16 mouse cellular contexts compared by ENCODE assay signal in genomic region chr5:97953241-97953920, GRCm38 (mm10).
A peak's percentile ranks its signal among the peaks of the same experiment; 100 is the strongest.
DNase-seq lines count a peak whose midpoint lies in the region; ATAC-seq and TF ChIP-seq lines count a peak whose summit lies in the region.
"Had no signal": no experiment of that assay in that cellular context is flagged by ENCODE, and none has a peak within 500 bp of the region (broad histone marks: within the 10 kb centered on the region; RNA-seq: fewer than 3 reads in every experiment).

No protein-coding gene starts in this region.

- H3K9ac ChIP-seq in forebrain, embryonic 14.5 days (ENCODE audit: low read length), result no peak overlapping the region
- H3K9ac ChIP-seq in forebrain, embryonic 11.5 days (ENCODE audit: low read length), result no peak overlapping the region
- no peak overlapping the region for H3K9ac ChIP-seq in stomach, embryonic 15.5 days
- H3K9ac ChIP-seq in stomach, postnatal 0 days (ENCODE audit: low read length), result no peak overlapping the region
- H3K9ac ChIP-seq in kidney, embryonic 15.5 days, result no peak overlapping the region
- H3K9ac ChIP-seq: embryonic facial prominence, embryonic 12.5 days; heart, embryonic 13.5 days; liver, postnatal 0 days; neural tube, embryonic 12.5 days had no signal

- ATAC-seq in forebrain, embryonic 14.5 days, result peak; percentile 81
- ATAC-seq in forebrain, embryonic 11.5 days (replicated peaks; ENCODE audit: low FRiP score), result no peak
- peak; percentile 22; the same call in 1 of the 2 replicates for ATAC-seq in stomach, embryonic 15.5 days (ENCODE audit: insufficient read depth, low FRiP score, low read depth)
- no peak for ATAC-seq in stomach, postnatal 0 days (ENCODE audit: low FRiP score, low TSS enrichment)
- no peak for ATAC-seq in kidney, embryonic 15.5 days (replicated peaks; ENCODE audit: low FRiP score)
- ATAC-seq: liver, postnatal 0 days had no signal

- no peaks in the 10 kb centered on the region for H3K9me3 ChIP-seq in forebrain, embryonic 14.5 days (replicated peaks; ENCODE audit: control insufficient read depth, low read length)
- no peaks in the 10 kb centered on the region for H3K9me3 ChIP-seq in forebrain, embryonic 11.5 days (ENCODE audit: control insufficient read depth, low read length)
- H3K9me3 ChIP-seq in stomach, embryonic 15.5 days, result no peaks in the 10 kb centered on the region
- no peaks in the 10 kb centered on the region for H3K9me3 ChIP-seq in stomach, postnatal 0 days (ENCODE audit: control insufficient read depth, low read length)
- H3K9me3 ChIP-seq in kidney, embryonic 15.5 days (replicated peaks), result no peaks in the 10 kb centered on the region
- H3K9me3 ChIP-seq: embryonic facial prominence, embryonic 12.5 days; heart, embryonic 13.5 days; megakaryocyte, embryonic 14.5 days; neural tube, embryonic 12.5 days had no signal

- no peak overlapping the region for H3K4me2 ChIP-seq in forebrain, embryonic 14.5 days (ENCODE audit: low read length)
- H3K4me2 ChIP-seq in forebrain, embryonic 11.5 days (ENCODE audit: low read depth, low read length, severe bottlenecking), result no peak overlapping the region
- no peak overlapping the region for H3K4me2 ChIP-seq in stomach, embryonic 15.5 days
- H3K4me2 ChIP-seq in stomach, postnatal 0 days (replicated peaks; ENCODE audit: low read depth), result no peak overlapping the region
- no peak overlapping the region for H3K4me2 ChIP-seq in kidney, embryonic 15.5 days
- H3K4me2 ChIP-seq: embryonic facial prominence, embryonic 12.5 days; heart, embryonic 13.5 days; neural tube, embryonic 12.5 days had no signal

- 55% methylated on average over 11 of the region's 11 CpGs for WGBS in forebrain, embryonic 14.5 days
- WGBS in forebrain, embryonic 11.5 days, result 80% methylated on average over 11 of the region's 11 CpGs
- WGBS in stomach, embryonic 15.5 days, result 53% methylated on average over 11 of the region's 11 CpGs
- WGBS in stomach, postnatal 0 days, result 50% methylated on average over 11 of the region's 11 CpGs
- 85% methylated on average over 11 of the region's 11 CpGs for WGBS in kidney, embryonic 15.5 days

- TF ChIP-seq CTCF in stomach, postnatal 0 days (IDR thresholded peaks at IDR 0.05; ENCODE audit: low read depth), result no peak

- H3K4me1 ChIP-seq in forebrain, embryonic 14.5 days (ENCODE audit: control insufficient read depth, insufficient read depth, low read length), result no peaks in the 10 kb centered on the region
- no peaks in the 10 kb centered on the region for H3K4me1 ChIP-seq in forebrain, embryonic 11.5 days (replicated peaks; ENCODE audit: control insufficient read depth, insufficient read depth, low read length)
- H3K4me1 ChIP-seq in stomach, embryonic 15.5 days, result no peaks in the 10 kb centered on the region
- H3K4me1 ChIP-seq in stomach, postnatal 0 days (replicated peaks; ENCODE audit: control insufficient read depth, insufficient read depth), result no peaks in the 10 kb centered on the region
- no peaks in the 10 kb centered on the region for H3K4me1 ChIP-seq in kidney, embryonic 15.5 days
- H3K4me1 ChIP-seq: embryonic facial prominence, embryonic 12.5 days; heart, embryonic 13.5 days; megakaryocyte, embryonic 14.5 days; neural tube, embryonic 12.5 days had no signal

- no peak for TF ChIP-seq EP300 in stomach, postnatal 0 days (optimal IDR thresholded peaks at IDR 0.05)

- peak; percentile 88 for DNase-seq in forebrain, embryonic 14.5 days (ENCODE audit: low spot score)
- no peak for DNase-seq in forebrain, embryonic 11.5 days (ENCODE audit: low spot score)
- peak; percentile 7 to 22 for DNase-seq in left cerebral cortex, postnatal 14 days (ENCODE audit: low spot score in 2 of 2)
- DNase-seq in left cerebral cortex, postnatal 4 days, result no peak
- no peak for DNase-seq in stomach, postnatal 0 days (ENCODE audit: low spot score)
- DNase-seq: adrenal gland, postnatal 36 days; kidney, postnatal 10 days; liver, postnatal 0 days; spleen, adult 18-20 months; thymus, postnatal 25 days had no signal

- H3K36me3 ChIP-seq in forebrain, embryonic 14.5 days (ENCODE audit: control insufficient read depth, insufficient read depth, low read length), result no peaks in the 10 kb centered on the region
- no peaks in the 10 kb centered on the region for H3K36me3 ChIP-seq in forebrain, embryonic 11.5 days (ENCODE audit: control insufficient read depth, insufficient read depth, low read length)
- no peaks in the 10 kb centered on the region for H3K36me3 ChIP-seq in stomach, embryonic 15.5 days
- no peaks in the 10 kb centered on the region for H3K36me3 ChIP-seq in stomach, postnatal 0 days (ENCODE audit: control insufficient read depth, insufficient read depth, low read length)
- peaks cover 4% of the 10 kb centered on the region for H3K36me3 ChIP-seq in kidney, embryonic 15.5 days
- H3K36me3 ChIP-seq: embryonic facial prominence, embryonic 12.5 days; neural tube, embryonic 12.5 days had no signal

- no peak overlapping the region for H3K27ac ChIP-seq in forebrain, embryonic 14.5 days (ENCODE audit: low read depth, low read length)
- H3K27ac ChIP-seq in forebrain, embryonic 11.5 days (ENCODE audit: low read depth, low read length), result no peak overlapping the region
- no peak overlapping the region for H3K27ac ChIP-seq in stomach, embryonic 15.5 days
- no peak overlapping the region for H3K27ac ChIP-seq in stomach, postnatal 0 days (replicated peaks)
- H3K27ac ChIP-seq in kidney, embryonic 15.5 days, result no peak overlapping the region
- H3K27ac ChIP-seq: embryonic facial prominence, embryonic 12.5 days; heart, embryonic 13.5 days; neural tube, embryonic 12.5 days had no signal

- H3K4me3 ChIP-seq in forebrain, embryonic 14.5 days (ENCODE audit: low read depth, low read length), result no peak overlapping the region
- no peak overlapping the region for H3K4me3 ChIP-seq in forebrain, embryonic 11.5 days (ENCODE audit: low read depth, low read length)
- H3K4me3 ChIP-seq in stomach, embryonic 15.5 days (replicated peaks), result no peak overlapping the region
- no peak overlapping the region for H3K4me3 ChIP-seq in stomach, postnatal 0 days (ENCODE audit: low read depth, low read length)
- no peak overlapping the region for H3K4me3 ChIP-seq in kidney, embryonic 15.5 days (replicated peaks)
- H3K4me3 ChIP-seq: embryonic facial prominence, embryonic 12.5 days; heart, embryonic 13.5 days; megakaryocyte, embryonic 14.5 days; neural tube, embryonic 12.5 days had no signal

- intact Hi-C loops in left cerebral cortex, postnatal 14 days (cut with DNase I), result no loop called here
- intact Hi-C loops in left cerebral cortex, postnatal 4 days (cut with DNase I), result no loop called here

- no peaks in the 10 kb centered on the region for H3K27me3 ChIP-seq in forebrain, embryonic 14.5 days (replicated peaks; ENCODE audit: control insufficient read depth, insufficient read depth, low read length)
- no peaks in the 10 kb centered on the region for H3K27me3 ChIP-seq in forebrain, embryonic 11.5 days (ENCODE audit: control insufficient read depth, insufficient read depth, low read length)
- no peaks in the 10 kb centered on the region for H3K27me3 ChIP-seq in stomach, embryonic 15.5 days (replicated peaks)
- H3K27me3 ChIP-seq in stomach, postnatal 0 days (ENCODE audit: control insufficient read depth, insufficient read depth, low read length), result no peaks in the 10 kb centered on the region
- H3K27me3 ChIP-seq in kidney, embryonic 15.5 days, result no peaks in the 10 kb centered on the region
- H3K27me3 ChIP-seq: embryonic facial prominence, embryonic 12.5 days; heart, embryonic 13.5 days; megakaryocyte, embryonic 14.5 days; neural tube, embryonic 12.5 days had no signal

Comparison
In these comparisons a context has a peak if more than half of its experiments do, and no peak if none do; other contexts are left out.
1. ATAC-seq: peak in forebrain, embryonic 14.5 days (single experiment) and stomach, embryonic 15.5 days (single experiment); none in forebrain, embryonic 11.5 days (single experiment), stomach, postnatal 0 days (single experiment) and kidney, embryonic 15.5 days (single experiment).
2. DNase-seq: peak in forebrain, embryonic 14.5 days (single experiment) and left cerebral cortex, postnatal 14 days (2 of 2); none in forebrain, embryonic 11.5 days (single experiment), left cerebral cortex, postnatal 4 days (single experiment) and stomach, postnatal 0 days (single experiment).